Mouse (Mus musculus) midbrain, embryonic 16.5 days (tissue): ENCODE results near the gene Cnga3. TPM values are rescaled to one million over a fixed set of nuclear protein-coding genes. Genes with fewer than 3 reads are reported as not detected.

Experiments
- ATAC-seq: fragments of 200-750 bp; cut with Nextera tagmentation; 2 replicates; pipeline ENCODE4 v1.8.0; 2017; ENCODE audit warnings: moderate TSS enrichment
- H3K27ac ChIP-seq: fragments of 300-500 bp; sonication (generic); 2 replicates; pipeline ENCODE4 v1.5.1; 2014; ENCODE audit warnings: mild to moderate bottlenecking, low read length, mixed read lengths
- H3K27me3 ChIP-seq: fragments of 300-500 bp; sonication (generic); 2 replicates; pipeline ENCODE4 v1.6.1; 2014; ENCODE audit warnings: low read depth, low read length, mixed read lengths; ENCODE audit not compliant: control insufficient read depth, insufficient read depth
- H3K36me3 ChIP-seq: fragments of 300-500 bp; sonication (generic); 2 replicates; pipeline ENCODE4 v1.6.1; 2014; ENCODE audit warnings: mild to moderate bottlenecking, low read length, moderate library complexity, mixed read lengths; ENCODE audit not compliant: control insufficient read depth, insufficient read depth
- H3K4me1 ChIP-seq: fragments of 300-500 bp; sonication (generic); 2 replicates; pipeline ENCODE4 v1.6.1; 2014; ENCODE audit warnings: mild to moderate bottlenecking, low read length, mixed read lengths; ENCODE audit not compliant: control insufficient read depth, insufficient read depth
- H3K4me2 ChIP-seq: fragments of 300-500 bp; sonication (generic); 2 replicates; pipeline ENCODE4 v1.6.1; 2014; ENCODE audit warnings: mild to moderate bottlenecking, low read length, mixed read lengths
- H3K4me3 ChIP-seq: fragments of 300-500 bp; sonication (generic); 2 replicates; pipeline ENCODE4 v1.5.1; 2014; ENCODE audit warnings: low read depth, mild to moderate bottlenecking, low read length, moderate library complexity, mixed read lengths
- H3K9ac ChIP-seq: fragments of 300-500 bp; sonication (generic); 2 replicates; pipeline ENCODE4 v1.6.1; 2014; ENCODE audit warnings: low read depth, low read length, mixed read lengths
- H3K9me3 ChIP-seq: fragments of 300-500 bp; sonication (generic); replicated peaks from 2 replicates; pipeline ENCODE4 v1.6.1; 2014; ENCODE audit warnings: mild to moderate bottlenecking, low read length, mixed read lengths; ENCODE audit not compliant: control insufficient read depth, poor library complexity, severe bottlenecking
- WGBS: fragments of 180-500 bp; shearing (Covaris S2); extraction: QIAGEN DNeasy Blood & Tissue Kit; methylation state at CpG from one replicate; pipeline ENCODE4 v1.1.7; 2014; 5-methylcytosine and 5-hydroxymethylcytosine counted together
- polyA plus RNA-seq: library from polyadenylated mRNA; unstranded; fragments of >200 nt; fragmentation: Nextera tagmentation; extraction: Ambion mirVana; gene quantifications from 2 replicates; pipeline ENCODE4 v1.2.1, GENCODE M21; 2015

The Cnga3 gene
- polyA plus RNA-seq, 1 experiment from 2014 or later = 0.38 TPM

DNA sequence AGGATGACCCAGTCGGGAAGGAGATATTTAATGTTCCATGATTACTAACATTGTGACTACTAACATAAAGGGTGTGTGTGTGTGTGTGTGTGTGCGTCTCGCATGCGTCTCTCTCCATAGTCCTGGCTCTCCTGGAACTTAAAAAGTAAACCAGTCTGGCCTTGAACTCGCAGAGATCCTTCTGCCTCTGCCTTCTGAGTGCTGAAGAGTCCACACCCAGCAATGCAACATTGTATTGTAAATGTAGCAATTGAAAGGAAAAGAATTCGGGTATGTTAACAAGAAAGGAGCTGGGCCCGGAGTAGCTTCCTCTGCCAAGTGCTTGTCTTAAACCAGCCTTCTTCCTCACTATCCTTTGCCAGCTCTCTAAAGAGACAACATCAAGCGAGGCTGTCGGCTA is 1.9 kb upstream of the Cnga3 start:
- no peak overlapping the region for H3K27ac ChIP-seq
- H3K4me1 ChIP-seq = peaks cover 3% of the 10 kb centered on the region; the same call in 1 of the 2 replicates
- no peak for ATAC-seq
- no peak overlapping the region for H3K4me3 ChIP-seq
- no peaks in the 10 kb centered on the region for H3K36me3 ChIP-seq
- no peak overlapping the region for H3K9ac ChIP-seq
- 92% methylated on average over 9 of the region's 9 CpGs for WGBS
- no peaks in the 10 kb centered on the region for H3K9me3 ChIP-seq
- no peaks in the 10 kb centered on the region for H3K27me3 ChIP-seq
- H3K4me2 ChIP-seq = no peak overlapping the region

DNA sequence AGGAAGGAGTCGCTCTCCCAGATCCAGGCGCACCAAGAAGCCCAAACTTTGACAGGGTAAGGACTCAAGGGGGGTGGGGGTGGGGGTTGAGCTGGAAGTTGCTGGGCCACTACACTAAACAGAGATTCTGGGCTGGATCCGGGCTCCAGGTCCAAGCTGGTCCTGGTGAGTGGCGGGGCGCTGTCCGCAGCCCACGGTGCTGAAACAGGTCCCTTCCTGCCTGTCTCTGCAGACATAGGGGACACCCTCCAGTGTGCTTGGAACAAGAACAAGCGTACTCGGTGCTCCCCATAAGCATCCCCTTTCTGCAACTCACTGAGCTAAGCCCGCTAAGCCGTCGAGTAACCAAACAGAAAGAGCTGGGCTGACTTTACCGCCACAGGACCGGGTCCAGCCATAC is 4.2 kb downstream of the Cnga3 start:
- no peak for ATAC-seq
- no peak overlapping the region; the same call in 1 of the 2 replicates for H3K4me2 ChIP-seq
- 3% methylated on average over 14 of the region's 14 CpGs for WGBS
- no peaks in the 10 kb centered on the region for H3K36me3 ChIP-seq
- H3K9ac ChIP-seq = no peak overlapping the region
- H3K4me3 ChIP-seq = no peak overlapping the region
- peaks cover 29% of the 10 kb centered on the region for H3K4me1 ChIP-seq
- H3K27ac ChIP-seq = no peak overlapping the region
- H3K27me3 ChIP-seq = no peaks in the 10 kb centered on the region
- no peaks in the 10 kb centered on the region for H3K9me3 ChIP-seq

DNA sequence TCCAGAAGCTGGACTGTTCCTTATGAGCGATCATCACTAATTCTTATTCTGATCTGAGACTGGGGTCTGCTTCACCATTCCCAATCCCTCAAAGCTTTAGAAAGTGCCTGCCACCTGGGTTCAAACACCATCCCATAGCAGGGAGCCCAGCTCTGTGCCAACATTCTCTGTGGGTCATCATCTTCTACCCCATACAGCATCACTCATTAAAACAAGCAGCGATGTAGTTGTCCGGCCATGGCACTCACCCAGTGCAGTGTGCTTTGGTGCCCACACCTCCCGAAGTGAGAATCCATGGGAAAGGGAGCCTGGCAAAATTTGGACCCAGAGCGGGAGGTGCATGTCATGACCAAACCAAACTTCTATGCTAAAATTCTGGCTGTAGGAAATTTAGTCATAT is 5.4 kb downstream of the Cnga3 start:
- H3K27ac ChIP-seq = peak overlapping the region; percentile 81
- no peak overlapping the region for H3K4me3 ChIP-seq
- H3K4me1 ChIP-seq = peaks cover 26% of the 10 kb centered on the region
- peak overlapping the region; percentile 32 for H3K4me2 ChIP-seq
- H3K9ac ChIP-seq = 0 out of 2 replicates have a peak overlapping the region, but pooled peaks have one; percentile 16
- WGBS = 69% methylated on average over 5 of the region's 5 CpGs
- H3K27me3 ChIP-seq = no peaks in the 10 kb centered on the region
- H3K9me3 ChIP-seq = no peaks in the 10 kb centered on the region
- no peaks in the 10 kb centered on the region for H3K36me3 ChIP-seq
- ATAC-seq = peak; percentile 34

DNA sequence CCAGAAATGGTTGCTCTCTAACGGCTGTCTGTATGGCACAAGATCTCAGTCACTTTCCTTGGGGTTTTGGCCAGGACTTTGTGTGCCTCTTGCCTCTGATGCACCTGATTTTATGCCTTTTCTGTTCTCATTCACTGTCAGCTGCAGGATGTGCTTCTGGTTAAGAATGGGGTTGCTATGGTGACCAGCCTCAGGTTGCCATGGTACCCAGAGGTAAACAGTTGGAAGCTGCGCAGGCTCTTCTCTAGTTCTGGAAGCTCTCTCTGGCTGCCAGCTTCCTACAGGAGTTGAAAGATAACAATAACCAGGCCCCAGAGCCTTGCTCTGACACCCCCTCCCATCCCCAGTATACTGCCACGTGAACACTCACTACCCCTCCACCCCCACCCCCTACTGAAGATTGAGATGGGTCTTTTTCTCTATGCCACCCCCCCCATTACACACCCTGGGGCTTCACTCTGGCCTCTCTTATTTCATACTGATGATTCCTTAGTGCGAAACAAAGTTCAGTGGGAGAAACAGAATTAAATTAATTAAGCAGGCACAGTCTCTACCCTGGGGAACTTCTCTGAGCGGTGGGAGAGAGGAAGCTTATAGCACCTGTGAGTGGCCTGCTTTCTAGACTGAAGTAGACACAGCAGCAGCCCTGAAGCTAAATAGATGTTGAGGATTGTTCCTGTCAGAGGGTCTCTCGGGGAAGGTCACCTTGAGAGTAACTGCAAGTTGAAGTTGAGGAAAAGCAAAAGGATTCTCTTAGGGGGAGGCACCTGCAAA is 6.1 kb downstream of the Cnga3 start:
- ATAC-seq = peak; percentile 98
- no peaks in the 10 kb centered on the region for H3K36me3 ChIP-seq
- no peaks in the 10 kb centered on the region for H3K9me3 ChIP-seq
- peak overlapping the region; percentile 32 for H3K4me2 ChIP-seq
- no peak overlapping the region for H3K9ac ChIP-seq
- no peak overlapping the region for H3K4me3 ChIP-seq
- peaks cover 26% of the 10 kb centered on the region for H3K4me1 ChIP-seq
- WGBS = 19% methylated on average over 6 of the region's 6 CpGs
- H3K27ac ChIP-seq = peak overlapping the region; percentile 81
- no peaks in the 10 kb centered on the region for H3K27me3 ChIP-seq

DNA sequence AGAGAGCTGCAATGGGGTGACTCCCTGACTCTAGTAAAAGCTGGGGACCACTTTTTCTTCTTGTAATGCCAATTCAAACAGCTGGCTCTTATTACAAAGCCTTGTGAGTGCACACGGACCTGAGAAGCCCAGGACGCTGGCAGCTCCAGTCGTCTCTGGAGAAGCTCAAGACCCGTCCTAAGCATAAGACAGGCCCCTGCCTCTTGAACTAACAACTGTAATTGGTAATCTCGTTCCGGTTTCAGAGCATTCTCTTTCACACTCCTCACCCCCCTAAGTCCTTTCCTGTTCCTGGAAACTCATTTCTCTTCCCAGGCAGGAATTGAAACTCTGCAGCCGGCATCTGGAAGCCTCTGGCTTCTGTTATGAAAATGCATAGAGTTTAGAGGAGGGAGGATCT is 7.8 kb downstream of the Cnga3 start:
- no peak for ATAC-seq
- no peaks in the 10 kb centered on the region for H3K36me3 ChIP-seq
- no peak overlapping the region for H3K27ac ChIP-seq
- H3K9me3 ChIP-seq = no peaks in the 10 kb centered on the region
- H3K4me3 ChIP-seq = no peak overlapping the region
- H3K4me1 ChIP-seq = peaks cover 26% of the 10 kb centered on the region
- no peak overlapping the region for H3K4me2 ChIP-seq
- no peaks in the 10 kb centered on the region for H3K27me3 ChIP-seq
- 67% methylated on average over 7 of the region's 7 CpGs for WGBS
- no peak overlapping the region for H3K9ac ChIP-seq

DNA sequence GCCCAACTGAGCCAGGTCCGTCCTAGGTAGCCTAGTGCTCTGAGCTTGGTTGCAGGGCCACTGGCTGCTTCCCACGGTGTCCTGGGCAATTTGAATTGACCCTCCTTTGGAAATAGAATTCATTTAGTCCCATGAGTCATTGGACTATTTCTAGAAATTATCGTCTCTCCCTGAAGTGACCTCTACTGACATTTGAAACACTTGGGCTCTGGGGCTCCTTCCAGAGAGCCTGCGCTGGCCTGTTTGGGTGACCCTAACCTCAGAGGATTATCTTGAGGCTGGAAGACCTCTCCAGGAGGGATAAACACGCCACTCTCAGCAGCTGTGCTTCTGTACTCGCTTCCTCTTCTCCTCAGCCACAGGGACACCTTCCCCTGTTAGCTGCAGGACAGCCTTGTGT is 16.2 kb downstream of the Cnga3 start:
- Histone ChIP-seq H3K27me3 (no peaks in the 10 kb centered on the region), H3K4me3 (no peak overlapping the region), H3K36me3 (no peaks in the 10 kb centered on the region), H3K9me3 (no peaks in the 10 kb centered on the region), H3K27ac (no peak overlapping the region), H3K4me2 (no peak overlapping the region), H3K4me1 (no peaks in the 10 kb centered on the region), H3K9ac (no peak overlapping the region)
- ATAC-seq = no peak
- 71% methylated on average over 6 of the region's 6 CpGs for WGBS

DNA sequence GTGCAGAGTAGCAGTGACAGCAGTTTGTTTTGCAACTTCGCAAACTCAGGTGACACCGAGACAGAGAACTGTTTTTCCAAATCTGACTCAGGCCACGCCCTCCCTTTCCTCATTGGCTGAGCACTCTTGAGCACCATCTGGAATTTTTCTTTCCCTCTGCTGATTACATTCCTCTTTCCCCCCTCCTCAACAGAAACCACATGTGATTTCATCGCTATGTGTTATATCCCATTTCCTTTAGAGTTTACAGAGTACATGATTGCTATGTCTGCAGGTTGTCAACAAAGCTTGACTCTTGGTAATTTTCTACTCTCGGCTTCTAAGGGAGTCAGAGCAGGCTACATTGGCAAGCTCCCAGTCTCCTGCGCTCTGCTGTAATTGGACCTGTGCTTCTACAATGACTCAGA is 17.1 kb downstream of the Cnga3 start:
- H3K4me3 ChIP-seq = no peak overlapping the region
- H3K27ac ChIP-seq = no peak overlapping the region
- no peaks in the 10 kb centered on the region for H3K9me3 ChIP-seq
- no peak for ATAC-seq
- H3K4me1 ChIP-seq = no peaks in the 10 kb centered on the region
- no peak overlapping the region for H3K9ac ChIP-seq
- no peak overlapping the region for H3K4me2 ChIP-seq
- WGBS = 74% methylated on average over 6 of the region's 6 CpGs
- H3K36me3 ChIP-seq = no peaks in the 10 kb centered on the region
- H3K27me3 ChIP-seq = no peaks in the 10 kb centered on the region

DNA sequence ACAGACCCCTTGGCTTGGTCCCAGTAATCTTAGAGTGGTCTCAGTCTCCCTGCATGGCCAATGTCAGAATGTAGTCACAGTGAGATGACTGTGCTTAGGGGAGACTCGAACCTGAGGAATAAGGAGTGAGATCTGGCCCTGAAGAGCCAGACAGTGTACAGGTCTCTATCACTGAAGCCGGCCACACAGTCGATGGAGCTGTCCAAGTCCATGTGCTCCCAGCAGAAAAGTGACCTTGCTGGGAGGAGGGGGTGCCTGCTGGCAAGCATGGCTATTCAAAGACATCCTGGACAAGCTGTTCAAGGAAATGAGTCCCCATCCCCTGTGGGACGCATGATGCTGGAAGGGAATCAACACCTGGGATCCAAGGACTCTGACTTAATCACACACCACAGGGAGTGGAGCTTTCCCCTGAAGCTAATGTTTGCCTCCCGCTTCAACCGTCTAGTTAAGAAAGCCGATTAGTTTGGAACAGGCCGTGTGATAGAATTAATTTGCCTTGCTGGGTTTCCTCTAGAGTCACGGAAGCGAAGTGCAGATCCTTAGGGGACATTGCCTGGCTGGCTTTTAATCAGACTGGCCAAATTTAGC is 24.9 kb downstream of the Cnga3 start:
- no peaks in the 10 kb centered on the region for H3K36me3 ChIP-seq
- peak; percentile 66 for ATAC-seq
- H3K9me3 ChIP-seq = no peaks in the 10 kb centered on the region
- peaks cover 6% of the 10 kb centered on the region; the same call in 1 of the 2 replicates for H3K4me1 ChIP-seq
- H3K27me3 ChIP-seq = no peaks in the 10 kb centered on the region
- no peak overlapping the region for H3K9ac ChIP-seq
- WGBS = 26% methylated on average over 10 of the region's 10 CpGs
- H3K4me3 ChIP-seq = no peak overlapping the region
- H3K4me2 ChIP-seq = no peak overlapping the region
- peak overlapping the region; percentile 47 for H3K27ac ChIP-seq

DNA sequence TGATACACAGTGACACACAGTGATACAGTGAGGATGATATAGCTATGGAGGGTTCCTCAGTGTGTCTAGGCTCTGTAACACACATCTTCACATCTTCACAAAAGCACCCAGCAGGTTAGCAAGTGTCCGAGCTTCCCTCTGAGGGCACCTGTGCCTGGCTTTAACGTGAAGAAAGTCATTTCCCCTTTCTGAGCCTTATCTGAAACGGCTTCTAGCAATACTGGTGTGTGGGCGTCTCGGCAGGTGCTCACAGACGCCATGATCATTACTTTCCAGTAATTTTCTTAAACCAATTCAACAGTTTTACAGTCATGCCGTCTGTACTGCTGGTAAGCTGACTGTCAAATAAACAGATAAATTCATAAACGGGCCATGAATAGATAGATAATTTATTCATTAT is 28.0 kb downstream of the Cnga3 start:
- ATAC-seq = no peak
- Histone ChIP-seq H3K4me3 (no peak overlapping the region), H3K36me3 (no peaks in the 10 kb centered on the region), H3K4me1 (peaks cover 6% of the 10 kb centered on the region; the same call in 1 of the 2 replicates), H3K4me2 (no peak overlapping the region), H3K9me3 (no peaks in the 10 kb centered on the region), H3K27ac (no peak overlapping the region), H3K27me3 (no peaks in the 10 kb centered on the region), H3K9ac (no peak overlapping the region)
- 78% methylated on average over 8 of the region's 8 CpGs for WGBS
